Mouse (Mus musculus): ENCODE data around the gene Arhgef17. TPM values are rescaled to one million over a fixed set of nuclear protein-coding genes. Genes with fewer than 3 reads are reported as not detected.
A peak's percentile ranks its signal among the peaks of the same experiment; 100 is the strongest.

Gene Arhgef17
- total RNA-seq, 2 experiments from 2014 or later: 44.2 to 45.3 TPM

- peak; percentile 81 for DNase-seq
- intact Hi-C loops (cut with DNase I): loop anchor here (5.0 kb wide), 1 partner anchor 34 kb away; no protein-coding TSS in a partner anchor
These were observed 11.1 kb upstream of the Arhgef17 start for GRCm38 (mm10) chr7:100942789-100943615.

- DNase-seq: peak; percentile 17
These were observed 9.3 kb upstream of the Arhgef17 start for GRCm38 (mm10) chr7:100941169-100941568.

GRCm38 (mm10) chr7:100938106-100938505 is 6.2 kb upstream of the Arhgef17 start:
- peak; percentile 74 for DNase-seq
- intact Hi-C loops (cut with DNase I): no loop called here

More at GRCm38 (mm10) chr7:100941169-100941568, 9.3 kb upstream of the Arhgef17 start:
- intact Hi-C loops (cut with DNase I): loop anchor here (5.0 kb wide), 1 partner anchor 36 kb away; no protein-coding TSS in a partner anchor

- DNase-seq: no peak
- intact Hi-C loops (cut with DNase I): no loop called here
These were observed 5.6 kb upstream of the Arhgef17 start for GRCm38 (mm10) chr7:100937481-100937880.

GRCm38 (mm10) chr7:100933520-100933919 is 1.6 kb upstream of the Arhgef17 start:
- no peak for DNase-seq
- intact Hi-C loops (cut with DNase I): no loop called here

GRCm38 (mm10) chr7:100932481-100933007 is 637 bp upstream of the Arhgef17 start:
- DNase-seq: peak; percentile 83
- intact Hi-C loops (cut with DNase I): no loop called here

GRCm38 (mm10) chr7:100931316-100931925 is 486 bp downstream of the Arhgef17 start:
- no peak for DNase-seq
- intact Hi-C loops (cut with DNase I): no loop called here

- intact Hi-C loops (cut with DNase I): no loop called here
- DNase-seq: peak; percentile 29
These were observed 1.1 kb downstream of the Arhgef17 start for GRCm38 (mm10) chr7:100930619-100931315.

- no peak for DNase-seq
- intact Hi-C loops (cut with DNase I): loop anchor here (10.0 kb wide), 1 partner anchor 445 kb away; no protein-coding TSS in a partner anchor
These were observed 2.1 kb downstream of the Arhgef17 start for GRCm38 (mm10) chr7:100929639-100930303.

GRCm38 (mm10) chr7:100928456-100928855 is 3.5 kb downstream of the Arhgef17 start:
- DNase-seq: no peak
- intact Hi-C loops (cut with DNase I): loop anchor here (10.0 kb wide), 1 partner anchor 446 kb away; no protein-coding TSS in a partner anchor

- intact Hi-C loops (cut with DNase I): loop anchor here (10.0 kb wide), 1 partner anchor 447 kb away; no protein-coding TSS in a partner anchor
- no peak for DNase-seq
These were observed 4.5 kb downstream of the Arhgef17 start for GRCm38 (mm10) chr7:100927287-100928000.

GRCm38 (mm10) chr7:100926311-100926923 is 5.5 kb downstream of the Arhgef17 start:
- intact Hi-C loops (cut with DNase I): loop anchor here (10.0 kb wide), 1 partner anchor 448 kb away; no protein-coding TSS in a partner anchor
- DNase-seq: no peak

- intact Hi-C loops (cut with DNase I): loop anchor here (10.0 kb wide), 1 partner anchor 450 kb away; no protein-coding TSS in a partner anchor
These were observed 7.0 kb downstream of the Arhgef17 start for GRCm38 (mm10) chr7:100924674-100925445.

GRCm38 (mm10) chr7:100924200-100924599 is 7.7 kb downstream of the Arhgef17 start:
- intact Hi-C loops (cut with DNase I): loop anchor here (10.0 kb wide), 1 partner anchor 451 kb away; no protein-coding TSS in a partner anchor
- no peak for DNase-seq

More at GRCm38 (mm10) chr7:100924674-100925445, 7.0 kb downstream of the Arhgef17 start:
- DNase-seq: no peak

GRCm38 (mm10) chr7:100922907-100923306 is 9.0 kb downstream of the Arhgef17 start:
- intact Hi-C loops (cut with DNase I): loop anchor here (10.0 kb wide), 1 partner anchor 452 kb away; no protein-coding TSS in a partner anchor
- DNase-seq: peak; percentile 74

GRCm38 (mm10) chr7:100921289-100921688 is 10.6 kb downstream of the Arhgef17 start:
- intact Hi-C loops (cut with DNase I): loop anchor here (10.0 kb wide), 1 partner anchor 454 kb away; no protein-coding TSS in a partner anchor
- DNase-seq: no peak

- intact Hi-C loops (cut with DNase I): loop anchor here (10.0 kb wide), 1 partner anchor 455 kb away; no protein-coding TSS in a partner anchor
- DNase-seq: no peak
These were observed 12.1 kb downstream of the Arhgef17 start for GRCm38 (mm10) chr7:100919809-100920107.
